Mouse (Mus musculus) erythroblast, embryonic 14.5 days (primary cell): ENCODE measurements at regions not wholly inside any gene's neighbourhood (a gene's known extent, or its start where the extent isn't known, plus 50 kb on each side); places are given as distances from the start of the nearest gene placed in this dataset.

ENCODE experiments used
- GATA1 ChIP-seq: IDR thresholded peaks from 2 replicates; pipeline ENCODE4 v1.6.1; 2012; ENCODE audit warnings: low read length, inconsistent platforms, mixed read lengths
- TAL1 ChIP-seq: IDR thresholded peaks from 3 replicates; pipeline ENCODE4 v1.6.1; 2012; ENCODE audit warnings: low read length, inconsistent platforms, mixed read lengths

- no peak for TF ChIP-seq GATA1
- TF ChIP-seq TAL1, result no peak
These were observed 107.3 kb downstream of the Zfp365 start for GRCm38 (mm10) chr10:67805131-67805530.
